Mouse (Mus musculus) heart, embryonic 13.5 days (tissue): ENCODE measurements around the gene Lum. TPM values are rescaled to one million over a fixed set of nuclear protein-coding genes. Genes with fewer than 3 reads are reported as not detected.

Experiments
- ATAC-seq: fragments of 200-750 bp; cut with Nextera tagmentation; 2 replicates; pipeline ENCODE4 v1.8.0; 2017; ENCODE audit warnings: moderate TSS enrichment; ENCODE audit not compliant: insufficient number of reproducible peaks, low FRiP score, low TSS enrichment; ENCODE audit errors: extremely low read depth
- H3K27ac ChIP-seq: fragments of 300-500 bp; sonication (generic); replicated peaks from 2 replicates; pipeline ENCODE4 v1.5.1; 2015; ENCODE audit warnings: moderate library complexity, mild to moderate bottlenecking, inconsistent platforms
- H3K27me3 ChIP-seq: fragments of 300-500 bp; sonication (generic); replicated peaks from 2 replicates; pipeline ENCODE4 v1.6.1; 2015; ENCODE audit warnings: mild to moderate bottlenecking, inconsistent platforms
- H3K36me3 ChIP-seq: fragments of 300-500 bp; sonication (generic); 2 replicates; pipeline ENCODE4 v1.6.1; 2015; ENCODE audit warnings: mild to moderate bottlenecking, inconsistent platforms
- H3K4me1 ChIP-seq: fragments of 300-500 bp; sonication (generic); 2 replicates; pipeline ENCODE4 v1.6.1; 2015; ENCODE audit warnings: inconsistent platforms
- H3K4me2 ChIP-seq: fragments of 300-500 bp; sonication (generic); 2 replicates; pipeline ENCODE4 v1.6.1; 2015; ENCODE audit warnings: inconsistent platforms, mild to moderate bottlenecking, moderate library complexity
- H3K4me3 ChIP-seq: fragments of 300-500 bp; sonication (generic); 2 replicates; pipeline ENCODE4 v1.5.1; 2015; ENCODE audit warnings: moderate library complexity, mild to moderate bottlenecking, inconsistent platforms
- H3K9ac ChIP-seq: fragments of 300-500 bp; sonication (generic); 2 replicates; pipeline ENCODE4 v1.6.1; 2015; ENCODE audit warnings: inconsistent platforms, mild to moderate bottlenecking, moderate library complexity
- H3K9me3 ChIP-seq: fragments of 300-500 bp; sonication (generic); 2 replicates; pipeline ENCODE4 v1.6.1; 2016; ENCODE audit warnings: inconsistent platforms
- WGBS: fragments of 180-500 bp; shearing (Covaris S2); methylation state at CpG from one replicate; pipeline ENCODE4 v1.1.7; 2015; ENCODE audit warnings: mixed read lengths; 5-methylcytosine and 5-hydroxymethylcytosine counted together
- polyA plus RNA-seq: library from polyadenylated mRNA; unstranded; fragments of >200 nt; fragmentation: Nextera tagmentation; extraction: Ambion mirVana; gene quantifications from 2 replicates; pipeline ENCODE4 v1.2.1, GENCODE M21; 2015

Lum gene
- polyA plus RNA-seq, 1 experiment from 2014 or later = 94.8 TPM

DNA sequence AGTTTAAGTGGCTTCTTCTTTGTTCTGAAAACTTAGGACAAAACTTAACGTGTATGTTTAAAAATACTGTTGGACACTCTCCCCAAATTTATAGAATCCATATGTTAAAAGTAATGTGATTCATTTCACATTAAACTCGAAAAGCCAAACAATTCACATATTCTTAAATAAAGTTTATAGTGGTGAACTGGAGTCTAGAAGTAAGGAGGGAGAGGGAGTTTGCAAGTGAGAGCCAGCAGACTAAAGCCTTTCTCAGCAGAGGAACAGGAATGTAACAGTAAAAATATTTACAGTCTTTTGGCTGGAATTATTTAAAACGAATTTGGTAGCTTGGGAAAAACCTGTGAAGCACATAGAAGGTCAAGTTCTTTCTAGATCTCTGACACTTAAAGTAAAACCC, 26.1 kb downstream of the Lum start:
- Histone ChIP-seq H3K4me3 (no peak overlapping the region), H3K9me3 (no peaks in the 10 kb centered on the region), H3K36me3 (no peaks in the 10 kb centered on the region), H3K27ac (no peak overlapping the region), H3K4me1 (peaks cover 15% of the 10 kb centered on the region), H3K9ac (no peak overlapping the region), H3K27me3 (no peaks in the 10 kb centered on the region), H3K4me2 (no peak overlapping the region)
- 40% methylated on average over 3 of the region's 3 CpGs for WGBS
- ATAC-seq = no peak

DNA sequence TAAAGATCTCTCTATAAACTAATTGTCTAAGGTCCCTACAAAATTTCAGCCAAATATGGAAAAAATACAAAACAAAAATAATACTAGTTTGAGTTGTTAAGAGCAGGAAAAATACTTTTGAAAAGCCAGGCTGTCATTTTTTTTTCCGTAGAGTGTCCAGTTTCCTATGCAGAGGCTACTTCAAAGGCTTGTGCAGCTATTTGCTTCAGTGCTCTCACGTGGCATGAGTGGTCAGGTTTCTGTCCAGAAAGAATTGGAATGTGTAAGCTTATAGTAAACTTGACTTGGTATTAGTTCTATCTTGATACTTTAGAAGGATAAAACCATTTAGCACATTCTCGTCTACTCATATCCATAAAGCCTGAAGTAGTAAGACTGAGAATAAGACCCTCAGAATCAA, 26.8 kb downstream of the Lum start:
- Histone ChIP-seq H3K4me2 (no peak overlapping the region), H3K9me3 (no peaks in the 10 kb centered on the region), H3K27ac (no peak overlapping the region), H3K4me3 (no peak overlapping the region), H3K9ac (no peak overlapping the region), H3K4me1 (peaks cover 15% of the 10 kb centered on the region), H3K36me3 (no peaks in the 10 kb centered on the region), H3K27me3 (no peaks in the 10 kb centered on the region)
- ATAC-seq = no peak
- 58% methylated on average over 3 of the region's 3 CpGs for WGBS

- no peaks in the 10 kb centered on the region for H3K4me1 ChIP-seq
- no peaks in the 10 kb centered on the region for H3K9me3 ChIP-seq
- no peak overlapping the region for H3K9ac ChIP-seq
- H3K4me3 ChIP-seq = no peak overlapping the region
- ATAC-seq = no peak
- H3K36me3 ChIP-seq = no peaks in the 10 kb centered on the region
- no peak overlapping the region for H3K27ac ChIP-seq
- 65% methylated on average over 1 of the region's 1 CpGs for WGBS
- no peak overlapping the region for H3K4me2 ChIP-seq
- no peaks in the 10 kb centered on the region for H3K27me3 ChIP-seq
Measured at GRCm38 (mm10) chr10:97595680-97596079, 30.8 kb downstream of the Lum start.

GRCm38 (mm10) chr10:97601744-97602143, 36.8 kb downstream of the Lum start:
- ATAC-seq = no peak
- Histone ChIP-seq H3K9me3 (no peaks in the 10 kb centered on the region), H3K4me3 (no peak overlapping the region), H3K27ac (no peak overlapping the region), H3K36me3 (no peaks in the 10 kb centered on the region), H3K9ac (no peak overlapping the region), H3K4me2 (no peak overlapping the region), H3K27me3 (no peaks in the 10 kb centered on the region), H3K4me1 (no peaks in the 10 kb centered on the region)
- 56% methylated on average over 4 of the region's 4 CpGs for WGBS

- no peak; the same call in 1 of the 2 replicates for ATAC-seq
Measured at GRCm38 (mm10) chr10:97603256-97603655, 38.3 kb downstream of the Lum start.

GRCm38 (mm10) chr10:97606579-97606978, 41.7 kb downstream of the Lum start, which contains the start of gene Kera:
Kera (plus strand) TSS chr10:97606879.
- Histone ChIP-seq H3K36me3 (no peaks in the 10 kb centered on the region), H3K27me3 (no peaks in the 10 kb centered on the region), H3K27ac (no peak within 1 kb of the TSS), H3K9ac (no peak within 1 kb of the TSS), H3K4me2 (no peak within 1 kb of the TSS), H3K4me1 (no peaks in the 10 kb centered on the region), H3K4me3 (no peak within 1 kb of the TSS), H3K9me3 (no peaks in the 10 kb centered on the region)
- no peak for ATAC-seq
- WGBS = 61% methylated on average over 2 of the region's 2 CpGs

More at GRCm38 (mm10) chr10:97603256-97603655, 38.3 kb downstream of the Lum start:
- H3K4me2 ChIP-seq = no peak overlapping the region
- H3K27me3 ChIP-seq = no peaks in the 10 kb centered on the region
- H3K27ac ChIP-seq = no peak overlapping the region
- no peaks in the 10 kb centered on the region for H3K4me1 ChIP-seq
- H3K36me3 ChIP-seq = no peaks in the 10 kb centered on the region
- H3K9ac ChIP-seq = no peak overlapping the region
- H3K4me3 ChIP-seq = no peak overlapping the region
- H3K9me3 ChIP-seq = no peaks in the 10 kb centered on the region

Other genes starting within 250 kb of the Lum start
- gene Dcn, start 85.5 kb upstream of the Lum start, polyA plus RNA-seq = 171 and 206 TPM in 2 replicates
- 0.07 and 0.13 TPM in 2 replicates for gene Kera, start 41.8 kb downstream of the Lum start, polyA plus RNA-seq
- gene Epyc, start 78.9 kb downstream of the Lum start, polyA plus RNA-seq = 0.57 and 0.76 TPM in 2 replicates
- gene Ccer1, start 127.9 kb downstream of the Lum start, polyA plus RNA-seq = not detected in 2 replicates
- gene C030005K15Rik, start 161.6 kb downstream of the Lum start, polyA plus RNA-seq = not detected in 2 replicates